Mouse (Mus musculus) CH12.LX (cell line): ENCODE data around the gene Tmem108. TPM values are rescaled to one million over a fixed set of nuclear protein-coding genes. Genes with fewer than 3 reads are reported as not detected.

Experiments
- DNase-seq: peaks from one replicate; pipeline ENCODE4 v3.0.0-alpha.2; 2013; ENCODE audit errors: extremely low read depth
- H3K27ac ChIP-seq: 2 replicates; pipeline ENCODE4 v1.5.1; 2012; ENCODE audit warnings: low read depth, mild to moderate bottlenecking, control low read depth, moderate library complexity; ENCODE audit not compliant: insufficient read depth
- H3K27me3 ChIP-seq: replicated peaks from 2 replicates; pipeline ENCODE3; 2012; ENCODE audit warnings: inconsistent platforms
- H3K36me3 ChIP-seq, 2 experiments: replicated peaks in 1 of 2; 2 replicates each; pipeline versions ENCODE3 to v1.6.1; 2012; ENCODE audit warnings: inconsistent platforms in 1 of 2, low read length in 1 of 2, mild to moderate bottlenecking in 1 of 2, mixed read lengths in 1 of 2, moderate library complexity in 1 of 2; ENCODE audit not compliant: control insufficient read depth in 1 of 2, insufficient read depth in 1 of 2
- H3K4me1 ChIP-seq, 2 experiments: 2 replicates each; pipeline ENCODE4 v1.6.1; 2012; ENCODE audit warnings: inconsistent platforms in 1 of 2, moderate library complexity in 1 of 2; ENCODE audit not compliant: insufficient read depth in 2 of 2, control insufficient read depth in 1 of 2
- H3K4me2 ChIP-seq: 2 replicates; pipeline ENCODE4 v1.6.1; 2012; ENCODE audit warnings: low read depth, mild to moderate bottlenecking, control low read depth; ENCODE audit not compliant: poor library complexity, insufficient read depth, severe bottlenecking
- H3K4me3 ChIP-seq, 3 experiments: fragments of 150-350 bp in 1 of 3; sonication (generic) in 1 of 3; replicated peaks in 1 of 3; 2 replicates each; pipeline versions ENCODE3 to v1.5.1; 2011 to 2012; ENCODE audit warnings: low read depth in 2 of 3, low read length in 2 of 3, mild to moderate bottlenecking in 2 of 3, moderate library complexity in 2 of 3, control low read depth in 1 of 3, improper control_type of control experiment in 1 of 3, inconsistent platforms in 1 of 3, mixed read lengths in 1 of 3; ENCODE audit not compliant: poor library complexity in 1 of 3
- H3K79me2 ChIP-seq: replicated peaks from 2 replicates; pipeline ENCODE4 v1.6.1; 2012; ENCODE audit warnings: mild to moderate bottlenecking, moderate library complexity; ENCODE audit not compliant: control insufficient read depth, poor library complexity, insufficient read depth, severe bottlenecking; ENCODE audit errors: extremely low read depth
- H3K9ac ChIP-seq: 2 replicates; pipeline ENCODE4 v1.6.1; 2012; ENCODE audit warnings: low read depth, mild to moderate bottlenecking, control low read depth, moderate library complexity; ENCODE audit not compliant: insufficient read depth
- H3K9me3 ChIP-seq: replicated peaks from 2 replicates; pipeline ENCODE3; 2012; ENCODE audit warnings: low read length, inconsistent platforms, mixed read lengths
- BHLHE40 ChIP-seq: IDR thresholded peaks from 2 replicates; pipeline ENCODE4 v1.6.1; 2011; ENCODE audit warnings: mild to moderate bottlenecking, low read depth, low read length, improper control_type of control experiment
- CHD1 ChIP-seq: IDR thresholded peaks from 2 replicates; pipeline ENCODE4 v1.6.1; 2012; ENCODE audit warnings: low read depth, low read length, improper control_type of control experiment, inconsistent platforms
- CHD2 ChIP-seq: IDR thresholded peaks from 2 replicates; pipeline ENCODE4 v1.6.1; 2011; ENCODE audit warnings: low read length, improper control_type of control experiment
- CTCF ChIP-seq, 2 experiments: IDR thresholded peaks in 1 of 2; conservative IDR thresholded peaks in 1 of 2; 2 replicates each; pipeline ENCODE4 v1.5.1; 2011 to 2012; ENCODE audit warnings: low read depth in 2 of 2, low read length in 2 of 2, improper control_type of control experiment in 1 of 2, inconsistent platforms in 1 of 2, mild to moderate bottlenecking in 1 of 2, moderate library complexity in 1 of 2
- ELF1 ChIP-seq: IDR thresholded peaks from 2 replicates; pipeline ENCODE4 v1.6.1; 2014; ENCODE audit warnings: low read depth, mild to moderate bottlenecking, inconsistent platforms, low read length, improper control_type of control experiment
- JUND ChIP-seq: conservative IDR thresholded peaks from 2 replicates; pipeline ENCODE4 v1.6.1; 2011; ENCODE audit warnings: low read depth, low read length, improper control_type of control experiment
- MAFK ChIP-seq: IDR thresholded peaks from 2 replicates; pipeline ENCODE4 v1.6.1; 2011; ENCODE audit warnings: low read length, improper control_type of control experiment; ENCODE audit not compliant: insufficient replicate concordance
- MAZ ChIP-seq: IDR thresholded peaks from 2 replicates; pipeline ENCODE4 v1.6.1; 2012; ENCODE audit warnings: low read depth, mild to moderate bottlenecking, inconsistent platforms, low read length, improper control_type of control experiment, moderate library complexity
- NRF1 ChIP-seq: IDR thresholded peaks from 2 replicates; pipeline ENCODE4 v1.6.1; 2014; ENCODE audit warnings: low read depth, mild to moderate bottlenecking, inconsistent platforms, low read length, improper control_type of control experiment, moderate library complexity
- PAX5 ChIP-seq: IDR thresholded peaks from 2 replicates; pipeline ENCODE4 v1.6.1; 2012; ENCODE audit warnings: low read length, inconsistent platforms, mixed read lengths
- RCOR1 ChIP-seq: conservative IDR thresholded peaks from 2 replicates; pipeline ENCODE4 v1.6.1; 2012; ENCODE audit warnings: low read depth, mild to moderate bottlenecking, inconsistent platforms, low read length, improper control_type of control experiment
- SIN3A ChIP-seq: IDR thresholded peaks from 2 replicates; pipeline ENCODE4 v1.6.1; 2012; ENCODE audit warnings: low read length, improper control_type of control experiment, inconsistent platforms
- USF1 ChIP-seq: IDR thresholded peaks from 2 replicates; pipeline ENCODE4 v1.6.1; 2014; ENCODE audit warnings: low read depth, mild to moderate bottlenecking, inconsistent platforms, low read length, improper control_type of control experiment
- USF2 ChIP-seq: conservative IDR thresholded peaks from 2 replicates; pipeline ENCODE4 v1.6.1; 2011; ENCODE audit warnings: low read depth, low read length, improper control_type of control experiment
- ZNF384 ChIP-seq: IDR thresholded peaks from 2 replicates; pipeline ENCODE4 v1.6.1; 2012; ENCODE audit warnings: low read depth, low read length, improper control_type of control experiment, inconsistent platforms
- dilution Hi-C: fragments of 300-500 bp; cut with MboI; formaldehyde crosslinking; loops from 2 replicates; pipeline ENCODE4 v1.14.3; 2020; ENCODE audit warnings: low sequenced_read_pairs; ENCODE audit not compliant: extremely low pct_unique_long_range_greater_than_20kb, extremely low pct_ligation_motif_present
- in situ Hi-C: fragments of 300-500 bp; cut with MboI; formaldehyde crosslinking; loops from 3 replicates; pipeline ENCODE4 v1.14.3; 2019; ENCODE audit warnings: low sequenced_read_pairs, low pct_ligation_motif_present, low pct_unique_long_range_greater_than_20kb, mixed read lengths
- polyA plus RNA-seq: library from polyadenylated mRNA; unstranded; fragments of >175 nt; gene quantifications from 2 replicates; pipeline ENCODE4 v1.2.1, GENCODE M21; 2012; ENCODE audit warnings: low read depth; ENCODE audit not compliant: insufficient read length
- total RNA-seq, 2 experiments: library from RNA; depleted of rRNA; stranded (reverse); fragments of 300-350 nt in 1 of 2; fragments of >200 nt in 1 of 2; gene quantifications; 2 replicates each; pipeline ENCODE4 v1.2.3; 2012 to 2014

The Tmem108 gene
- total and polyA plus RNA-seq, 3 experiments = 0.04 to 0.13 (median 0.07) TPM

DNA sequence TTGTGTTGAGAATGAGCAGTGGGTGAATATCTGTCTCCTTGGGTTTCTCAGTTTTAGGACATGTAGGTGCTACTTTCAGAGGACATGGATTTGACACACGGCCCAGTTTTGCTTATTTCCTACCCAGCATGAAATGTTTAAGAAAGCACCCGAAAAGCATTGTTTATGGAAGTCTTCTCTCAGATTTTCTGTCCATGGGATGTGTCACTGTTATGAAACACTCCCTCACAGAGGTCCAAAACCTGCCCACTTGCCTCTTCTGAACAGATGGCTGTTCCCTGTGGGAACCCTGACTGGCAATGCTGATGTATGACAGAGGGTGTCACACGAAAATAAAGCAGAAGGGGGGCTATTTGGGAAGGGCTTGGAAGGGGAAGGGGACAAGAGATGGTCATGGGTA lies 212.5 kb downstream of the Tmem108 start:
- in situ Hi-C loops = no loop called here

DNA sequence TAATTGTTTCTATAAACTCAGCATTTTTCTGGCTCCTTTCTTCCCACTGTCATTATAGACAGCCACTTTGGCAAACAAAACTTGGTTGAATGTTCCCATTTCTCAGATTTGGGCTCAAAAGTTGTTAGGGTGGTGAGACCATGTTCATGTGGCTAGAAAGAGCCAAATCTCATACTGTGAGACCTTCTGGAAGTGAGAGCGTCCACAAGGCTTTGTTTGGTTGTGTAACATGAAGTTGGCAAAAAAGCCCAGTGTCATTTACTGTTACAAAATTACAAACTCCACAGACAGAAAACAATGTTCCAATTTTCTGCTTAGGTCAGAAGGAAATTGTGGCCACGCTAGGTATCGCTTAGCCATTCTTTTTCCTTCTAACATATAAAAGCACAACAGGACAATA lies 213.0 kb downstream of the Tmem108 start:
- in situ Hi-C loops (no loop called here), dilution Hi-C loops (no loop called here)
- Histone ChIP-seq H3K36me3 (no peaks in the 10 kb centered on the region), H3K27ac (no peak overlapping the region), H3K4me1 (no peaks in the 10 kb centered on the region), H3K9me3 (no peaks in the 10 kb centered on the region), H3K4me3 (no peak overlapping the region), H3K9ac (no peak overlapping the region), H3K79me2 (no peaks in the 10 kb centered on the region), H3K27me3 (peaks cover 40% of the 10 kb centered on the region), H3K4me2 (no peak overlapping the region)
- DNase-seq = no peak
- no peak for TF ChIP-seq MAFK
- no peak for TF ChIP-seq ELF1
- TF ChIP-seq ZNF384 = no peak
- no peak for TF ChIP-seq BHLHE40
- TF ChIP-seq MAZ = no peak
- TF ChIP-seq CHD2 = no peak
- no peak for TF ChIP-seq JUND
- no peak for TF ChIP-seq USF2
- no peak for TF ChIP-seq RCOR1

More for the DNA sequence above, 212.5 kb downstream of the Tmem108 start:
- no peaks in the 10 kb centered on the region for H3K36me3 ChIP-seq
- H3K9me3 ChIP-seq = no peaks in the 10 kb centered on the region
- no peak overlapping the region for H3K27ac ChIP-seq
- no peak overlapping the region for H3K9ac ChIP-seq
- no peak for DNase-seq
- H3K27me3 ChIP-seq = peaks cover 39% of the 10 kb centered on the region
- no peaks in the 10 kb centered on the region for H3K4me1 ChIP-seq
- no peak overlapping the region for H3K4me3 ChIP-seq
- TF ChIP-seq JUND = no peak
- TF ChIP-seq PAX5 = no peak
- TF ChIP-seq USF1 = no peak
- TF ChIP-seq CTCF (conservative IDR thresholded peaks at IDR 0.05 in 1 of 2, IDR thresholded peaks at IDR 0.05 in 1 of 2; ENCODE audit: low read depth in 2 of 2, low read length in 2 of 2) = no peak
- H3K4me2 ChIP-seq = no peak overlapping the region
- dilution Hi-C loops = no loop called here
- no peaks in the 10 kb centered on the region for H3K79me2 ChIP-seq

DNA sequence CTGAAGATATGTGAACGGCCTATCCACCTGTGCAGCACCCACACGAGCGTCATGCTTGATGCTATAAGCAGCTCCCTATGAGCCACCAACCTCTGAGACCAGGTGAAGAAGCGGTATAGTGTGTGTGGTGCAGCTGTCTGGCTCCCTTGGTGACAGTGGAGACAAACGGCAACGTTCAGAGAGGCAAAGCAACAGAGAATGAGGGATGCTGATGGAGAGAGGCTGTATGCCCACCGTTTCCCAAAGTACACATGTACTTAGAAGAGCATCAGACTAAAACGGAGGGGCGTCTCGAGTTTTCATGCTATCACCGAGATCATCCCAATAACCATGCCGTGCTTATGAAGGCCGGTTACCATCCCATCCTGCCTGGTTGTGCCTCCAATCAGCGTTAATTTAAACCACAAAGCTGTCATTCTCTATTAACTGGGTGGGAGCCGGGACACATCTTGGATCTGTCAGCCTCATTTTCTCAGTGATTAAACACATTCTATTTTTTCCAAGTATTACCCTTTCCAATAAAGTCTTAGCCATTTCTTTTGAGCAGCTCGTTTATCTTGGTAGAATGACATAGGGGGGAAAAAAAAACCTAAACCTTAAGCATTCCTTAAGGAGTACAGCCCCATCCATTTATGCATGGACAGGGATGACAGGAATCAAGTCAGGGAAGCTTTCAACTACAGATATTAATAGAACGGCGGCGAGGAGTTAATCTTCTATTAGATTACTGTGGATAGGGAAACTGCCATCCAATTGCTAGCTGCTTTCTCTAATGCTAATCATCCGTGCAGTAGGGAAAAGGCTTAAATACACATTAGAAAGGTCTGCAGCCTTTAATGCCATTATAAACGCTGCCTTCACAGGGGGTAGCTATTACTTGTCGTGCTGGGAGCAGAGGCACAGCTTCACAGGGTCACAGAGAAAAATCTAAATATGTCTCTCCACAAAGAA lies 214.7 kb downstream of the Tmem108 start:
- Histone ChIP-seq H3K79me2 (no peaks in the 10 kb centered on the region), H3K9ac (no peak overlapping the region), H3K4me3 (no peak overlapping the region), H3K27ac (no peak overlapping the region), H3K4me1 (no peaks in the 10 kb centered on the region), H3K36me3 (no peaks in the 10 kb centered on the region), H3K9me3 (no peaks in the 10 kb centered on the region), H3K4me2 (no peak overlapping the region), H3K27me3 (peaks cover 43% of the 10 kb centered on the region)
- in situ Hi-C loops (no loop called here), dilution Hi-C loops (no loop called here)
- TF ChIP-seq RCOR1 (no peak), CHD1 (no peak), NRF1 (no peak), SIN3A (no peak), CTCF (conservative IDR thresholded peaks at IDR 0.05 in 1 of 2, IDR thresholded peaks at IDR 0.05 in 1 of 2; ENCODE audit: low read depth in 2 of 2, low read length in 2 of 2) (no peak)
- no peak for DNase-seq
